Mouse (Mus musculus) heart, embryonic 11.5 days (tissue): ENCODE results near the gene Lrcol1. TPM values are rescaled to one million over a fixed set of nuclear protein-coding genes. Genes with fewer than 3 reads are reported as not detected.

Source experiments
- ATAC-seq: fragments of 200-750 bp; cut with Nextera tagmentation; replicated peaks from 2 replicates; pipeline ENCODE4 v1.8.0; 2017; ENCODE audit warnings: moderate library complexity; ENCODE audit not compliant: insufficient number of reproducible peaks, low FRiP score, low TSS enrichment
- H3K27ac ChIP-seq: fragments of 300-500 bp; sonication (generic); 2 replicates; pipeline ENCODE4 v1.5.1; 2014; ENCODE audit warnings: mild to moderate bottlenecking, low read depth, low read length
- H3K27me3 ChIP-seq: fragments of 300-500 bp; sonication (generic); 2 replicates; pipeline ENCODE4 v1.6.1; 2014; ENCODE audit warnings: mild to moderate bottlenecking, low read length, mixed read lengths; ENCODE audit not compliant: control insufficient read depth, insufficient read depth
- H3K36me3 ChIP-seq: fragments of 300-500 bp; sonication (generic); 2 replicates; pipeline ENCODE4 v1.6.1; 2014; ENCODE audit warnings: mild to moderate bottlenecking, low read length, moderate library complexity, mixed read lengths; ENCODE audit not compliant: control insufficient read depth, insufficient read depth
- H3K4me1 ChIP-seq: fragments of 300-500 bp; sonication (generic); 2 replicates; pipeline ENCODE4 v1.6.1; 2014; ENCODE audit warnings: low read length; ENCODE audit not compliant: control insufficient read depth, insufficient read depth
- H3K4me2 ChIP-seq: fragments of 300-500 bp; sonication (generic); 2 replicates; pipeline ENCODE4 v1.6.1; 2014; ENCODE audit warnings: mild to moderate bottlenecking, moderate library complexity
- H3K4me3 ChIP-seq: fragments of 300-500 bp; sonication (generic); 2 replicates; pipeline ENCODE4 v1.5.1; 2014; ENCODE audit warnings: low read depth, low read length
- H3K9ac ChIP-seq: fragments of 300-500 bp; sonication (generic); 2 replicates; pipeline ENCODE4 v1.6.1; 2014; ENCODE audit warnings: mild to moderate bottlenecking, low read depth, low read length, moderate library complexity
- H3K9me3 ChIP-seq: fragments of 300-500 bp; sonication (generic); replicated peaks from 2 replicates; pipeline ENCODE4 v1.6.1; 2016; ENCODE audit warnings: low read length; ENCODE audit not compliant: control insufficient read depth
- WGBS: fragments of 180-500 bp; shearing (Covaris S2); extraction: QIAGEN DNeasy Blood & Tissue Kit; methylation state at CpG from one replicate; pipeline ENCODE4 v1.1.7; 2014; ENCODE audit not compliant: insufficient replicate concordance; 5-methylcytosine and 5-hydroxymethylcytosine counted together
- polyA plus RNA-seq: library from polyadenylated mRNA; unstranded; fragments of >200 nt; fragmentation: Nextera tagmentation; extraction: Ambion mirVana; gene quantifications from 2 replicates; pipeline ENCODE4 v1.2.1, GENCODE M21; 2014

Gene Lrcol1
- polyA plus RNA-seq, 1 experiment from 2014 or later, result not detected

DNA sequence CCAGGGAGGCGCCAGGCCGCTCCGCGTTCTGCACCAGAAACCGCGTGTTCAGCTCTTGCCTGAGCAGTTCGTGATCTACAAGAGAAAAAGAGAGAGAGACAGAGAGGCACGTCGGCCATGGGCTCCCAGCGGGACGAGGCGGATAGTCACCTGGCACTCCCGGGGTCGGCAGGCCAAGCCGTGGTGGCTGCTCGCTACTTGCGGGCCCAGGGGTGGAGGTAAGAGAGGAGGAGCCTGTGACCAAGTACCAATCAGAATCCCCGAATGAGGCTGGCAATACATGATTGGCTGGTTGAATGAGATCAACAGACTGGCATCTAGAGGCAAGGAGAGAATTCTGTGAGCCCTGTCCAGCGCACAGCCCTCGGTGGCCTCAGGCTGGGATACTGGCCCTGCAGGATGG is 33.7 kb downstream of the Lrcol1 start:
- H3K4me2 ChIP-seq, result peak overlapping the region; percentile 31; the same call in 1 of the 2 replicates
- no peak overlapping the region for H3K27ac ChIP-seq
- ATAC-seq, result peak; percentile 37; the same call in 1 of the 2 replicates
- H3K27me3 ChIP-seq, result no peaks in the 10 kb centered on the region
- no peaks in the 10 kb centered on the region for H3K4me1 ChIP-seq
- WGBS, result 29% methylated on average over 20 of the region's 20 CpGs
- peak overlapping the region; percentile 34; the same call in 1 of the 2 replicates for H3K9ac ChIP-seq
- H3K36me3 ChIP-seq, result peaks cover 16% of the 10 kb centered on the region
- H3K9me3 ChIP-seq, result no peaks in the 10 kb centered on the region
- H3K4me3 ChIP-seq, result no peak overlapping the region

DNA sequence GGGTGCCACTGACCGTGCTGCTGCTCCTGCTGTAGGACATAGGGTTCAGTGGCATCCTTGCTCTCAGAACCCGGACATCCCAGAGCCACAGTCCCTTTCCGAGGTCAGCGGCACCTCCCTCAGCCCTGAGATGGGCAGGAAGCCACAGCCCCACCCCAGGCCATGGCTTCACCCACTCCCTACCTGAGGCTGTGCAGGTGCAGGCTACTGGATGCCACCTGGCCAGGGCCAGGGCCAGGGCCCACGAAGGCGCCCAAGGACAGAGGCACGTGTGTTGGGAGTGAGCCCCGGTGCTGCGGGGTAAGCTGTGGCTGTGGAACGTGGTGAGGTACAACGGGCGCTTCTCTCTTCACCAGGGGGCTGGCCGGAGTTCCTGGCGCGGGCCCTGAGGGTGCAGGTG is 34.6 kb downstream of the Lrcol1 start:
- H3K27me3 ChIP-seq, result no peaks in the 10 kb centered on the region
- no peaks in the 10 kb centered on the region for H3K9me3 ChIP-seq
- H3K4me3 ChIP-seq, result no peak overlapping the region
- H3K4me1 ChIP-seq, result no peaks in the 10 kb centered on the region
- H3K9ac ChIP-seq, result no peak overlapping the region
- H3K27ac ChIP-seq, result no peak overlapping the region
- no peak overlapping the region for H3K4me2 ChIP-seq
- peaks cover 14% of the 10 kb centered on the region for H3K36me3 ChIP-seq
- WGBS, result 85% methylated on average over 15 of the region's 15 CpGs
- ATAC-seq, result no peak

DNA sequence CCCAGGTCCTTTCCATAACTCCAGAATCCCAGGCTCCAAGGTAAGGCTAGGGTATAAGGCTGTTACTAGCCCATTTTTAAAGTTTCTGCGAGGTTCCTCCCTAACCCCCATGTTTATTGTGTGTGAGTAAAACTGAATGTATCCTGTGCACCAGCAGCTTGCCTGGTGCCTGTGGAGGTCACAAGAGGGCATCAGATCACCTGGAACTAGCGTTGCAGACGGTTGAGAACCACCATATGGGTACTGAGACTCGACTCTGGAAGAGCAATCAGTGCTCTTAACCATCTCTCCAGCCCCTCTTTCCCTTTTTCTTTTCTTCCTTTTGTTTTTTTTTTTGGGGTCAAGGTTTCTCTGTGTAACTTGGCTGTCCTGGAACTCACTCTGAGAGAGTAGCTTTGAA is 35.3 kb downstream of the Lrcol1 start:
- H3K27me3 ChIP-seq, result 0 out of 2 replicates have a peak, but pooled peaks cover 4% of the 10 kb centered on the region
- no peaks in the 10 kb centered on the region for H3K9me3 ChIP-seq
- H3K4me3 ChIP-seq, result no peak overlapping the region
- no peaks in the 10 kb centered on the region for H3K4me1 ChIP-seq
- H3K27ac ChIP-seq, result no peak overlapping the region
- WGBS, result 83% methylated on average over 4 of the region's 4 CpGs
- H3K4me2 ChIP-seq, result no peak overlapping the region
- ATAC-seq, result no peak
- H3K36me3 ChIP-seq, result peaks cover 10% of the 10 kb centered on the region
- H3K9ac ChIP-seq, result no peak overlapping the region

DNA sequence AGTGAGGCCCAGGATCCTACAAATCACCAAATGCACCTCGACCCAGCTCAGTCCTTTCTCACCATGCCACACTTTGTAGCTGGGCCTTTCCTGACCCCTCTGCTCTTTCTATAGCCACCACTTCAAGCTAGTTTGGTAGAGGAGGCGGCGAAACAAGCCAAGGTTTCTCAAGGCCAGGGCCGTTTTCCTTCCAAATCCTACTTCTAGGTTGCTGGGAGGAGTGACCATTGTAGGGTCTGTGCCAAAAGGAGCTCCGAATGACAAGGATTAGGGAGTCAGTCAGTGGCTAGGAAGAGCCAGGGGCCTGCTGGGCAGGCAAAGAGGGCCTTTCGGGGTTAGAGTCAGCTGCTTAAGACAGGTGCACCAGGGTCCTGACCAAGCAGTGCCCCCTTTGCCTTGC is 40.0 kb downstream of the Lrcol1 start:
- no peaks in the 10 kb centered on the region for H3K36me3 ChIP-seq
- no peak overlapping the region for H3K4me3 ChIP-seq
- peaks cover 12% of the 10 kb centered on the region for H3K27me3 ChIP-seq
- no peak overlapping the region for H3K4me2 ChIP-seq
- no peak overlapping the region for H3K27ac ChIP-seq
- no peaks in the 10 kb centered on the region for H3K9me3 ChIP-seq
- no peak for ATAC-seq
- H3K9ac ChIP-seq, result no peak overlapping the region
- peaks cover 4% of the 10 kb centered on the region; the same call in 1 of the 2 replicates for H3K4me1 ChIP-seq
- WGBS, result 83% methylated on average over 6 of the region's 6 CpGs

DNA sequence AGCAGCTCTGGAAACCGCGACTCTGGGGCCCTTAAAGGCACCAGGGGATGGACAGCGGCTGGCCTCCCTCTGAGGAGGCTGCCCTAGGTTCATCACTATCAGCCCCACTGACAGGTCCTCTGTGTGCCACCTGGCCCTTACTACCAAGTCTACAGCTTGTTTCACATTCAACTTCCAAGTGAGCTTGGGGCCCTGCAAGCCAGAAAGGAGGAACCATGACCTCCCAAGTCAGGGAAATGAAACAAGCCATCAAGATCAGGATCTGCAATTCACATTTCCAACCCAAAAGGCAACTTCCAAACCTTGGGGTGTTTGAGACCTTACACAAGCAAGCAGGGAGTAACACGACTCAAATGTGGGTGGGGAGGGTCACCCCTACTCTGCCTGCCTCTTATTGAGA is 40.7 kb downstream of the Lrcol1 start:
- peaks cover 8% of the 10 kb centered on the region; the same call in 1 of the 2 replicates for H3K4me1 ChIP-seq
- ATAC-seq, result no peak
- WGBS, result 42% methylated on average over 4 of the region's 4 CpGs
- H3K27ac ChIP-seq, result no peak overlapping the region
- H3K27me3 ChIP-seq, result peaks cover 12% of the 10 kb centered on the region
- H3K4me3 ChIP-seq, result no peak overlapping the region
- no peaks in the 10 kb centered on the region for H3K9me3 ChIP-seq
- peak overlapping the region; percentile 6; the same call in 1 of the 2 replicates for H3K4me2 ChIP-seq
- no peaks in the 10 kb centered on the region for H3K36me3 ChIP-seq
- H3K9ac ChIP-seq, result no peak overlapping the region

DNA sequence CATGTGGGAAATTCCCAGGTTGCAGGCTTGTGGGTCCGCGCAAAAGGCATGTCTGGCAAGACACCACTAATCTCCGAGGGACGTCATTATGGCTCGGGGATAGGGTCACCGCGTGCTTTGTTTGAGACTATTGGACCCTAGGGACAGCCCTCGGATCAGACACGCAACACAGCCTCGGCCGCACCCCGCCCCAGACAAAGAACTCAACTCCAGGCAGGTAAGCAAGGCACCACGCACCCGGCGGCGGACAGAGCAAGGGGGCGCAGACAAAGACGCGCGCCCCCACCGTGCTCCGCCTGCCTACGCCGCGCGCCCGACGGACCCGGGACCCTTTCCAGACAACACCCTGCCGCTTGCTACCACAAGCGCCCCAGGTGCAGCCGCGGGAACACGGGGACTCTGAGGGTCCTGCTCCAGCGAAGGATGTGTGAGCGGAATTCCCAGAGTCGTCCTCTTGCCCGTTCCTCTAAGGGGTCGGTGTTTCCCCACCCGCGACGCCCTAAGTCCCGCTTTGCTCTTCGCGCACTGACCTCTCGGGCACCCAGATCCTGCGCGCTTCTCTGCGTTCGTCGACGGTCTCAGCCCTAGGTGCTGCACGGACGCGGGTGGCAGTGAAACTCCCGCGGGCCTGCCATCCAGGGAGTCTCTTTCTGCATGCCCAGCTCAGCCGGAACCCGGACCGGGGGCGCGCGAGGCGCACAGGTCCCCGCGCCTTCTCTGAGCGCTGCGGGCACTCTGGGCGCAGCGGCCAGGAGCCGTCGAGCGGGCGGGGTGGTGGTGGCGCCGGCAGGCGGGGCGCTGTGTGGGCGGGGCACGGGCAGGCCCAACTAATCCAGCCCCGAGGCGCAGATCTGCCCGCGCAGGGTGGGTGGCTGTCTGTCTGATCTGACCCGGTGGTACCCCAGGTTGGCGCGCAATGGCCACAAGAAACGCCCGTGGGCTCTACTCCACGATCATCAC is 42.1 kb downstream of the Lrcol1 start:
- H3K9me3 ChIP-seq, result no peaks in the 10 kb centered on the region
- H3K4me1 ChIP-seq, result peaks cover 8% of the 10 kb centered on the region; the same call in 1 of the 2 replicates
- peak overlapping the region; percentile 70 for H3K9ac ChIP-seq
- peak overlapping the region; percentile 90 for H3K4me2 ChIP-seq
- H3K4me3 ChIP-seq, result peak overlapping the region; percentile 67
- no peaks in the 10 kb centered on the region for H3K36me3 ChIP-seq
- H3K27ac ChIP-seq, result no peak overlapping the region
- peak; percentile 71 for ATAC-seq
- peaks cover 12% of the 10 kb centered on the region for H3K27me3 ChIP-seq
- WGBS, result 1% methylated on average over 88 of the region's 90 CpGs

DNA sequence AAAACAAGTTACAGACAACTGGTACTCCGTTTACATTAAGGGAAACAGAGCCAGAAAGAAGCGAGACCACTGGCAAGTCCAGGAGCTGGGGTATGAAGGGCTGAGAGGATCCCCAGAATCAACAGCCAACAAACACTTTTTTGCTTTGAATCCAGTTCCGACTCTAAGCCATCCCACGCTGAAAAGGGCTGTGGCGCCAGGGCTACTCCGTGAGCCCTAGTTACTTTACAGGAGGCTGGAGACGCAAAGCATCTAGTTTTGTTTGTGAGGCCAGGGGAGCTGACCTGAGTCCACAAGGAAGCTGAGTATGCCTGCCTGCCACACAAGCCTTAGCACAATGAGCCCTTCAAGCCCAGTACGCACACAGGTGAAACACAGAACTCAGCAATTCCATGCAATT is 42.8 kb downstream of the Lrcol1 start:
- H3K27ac ChIP-seq, result no peak overlapping the region

DNA sequence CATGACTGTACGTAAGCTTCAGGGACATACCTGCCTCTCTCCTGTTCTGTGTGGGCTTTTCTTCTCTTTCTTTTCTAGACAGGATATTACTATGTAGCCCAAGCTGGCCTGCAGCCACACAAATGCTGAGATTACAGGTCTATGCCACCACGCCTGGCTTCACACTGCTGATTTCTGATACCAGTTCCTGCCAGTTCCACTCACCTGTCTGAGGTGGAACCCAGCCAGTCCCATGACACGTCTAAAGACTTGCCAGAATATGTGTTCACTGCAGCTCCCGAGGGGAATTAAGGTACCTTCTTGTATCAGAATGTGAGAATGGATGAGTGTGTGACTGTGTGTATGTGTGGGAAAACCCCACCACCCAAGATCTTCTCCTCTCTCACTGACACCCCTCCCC is 46.1 kb downstream of the Lrcol1 start:
- no peak for ATAC-seq
- Histone ChIP-seq H3K4me1 (peaks cover 5% of the 10 kb centered on the region; the same call in 1 of the 2 replicates), H3K27me3 (peaks cover 8% of the 10 kb centered on the region), H3K9me3 (no peaks in the 10 kb centered on the region), H3K36me3 (no peaks in the 10 kb centered on the region), H3K4me3 (no peak overlapping the region), H3K4me2 (no peak overlapping the region), H3K27ac (no peak overlapping the region), H3K9ac (no peak overlapping the region)
- 79% methylated on average over 4 of the region's 4 CpGs for WGBS

More for the DNA sequence above, 42.8 kb downstream of the Lrcol1 start:
- ATAC-seq, result no peak
- no peaks in the 10 kb centered on the region for H3K9me3 ChIP-seq
- peak overlapping the region; percentile 64; the same call in 1 of the 2 replicates for H3K9ac ChIP-seq
- H3K4me1 ChIP-seq, result peaks cover 8% of the 10 kb centered on the region; the same call in 1 of the 2 replicates
- no peaks in the 10 kb centered on the region for H3K36me3 ChIP-seq
- peak overlapping the region; percentile 67 for H3K4me3 ChIP-seq
- H3K4me2 ChIP-seq, result peak overlapping the region; percentile 90
- peaks cover 12% of the 10 kb centered on the region for H3K27me3 ChIP-seq
- WGBS, result 17% methylated on average over 8 of the region's 8 CpGs
